Mouse (Mus musculus) spleen, postnatal 10 days (tissue): Measurements from ENCODE around the gene Hdac7.

Source experiments
- DNase-seq, 2 experiments: peaks; one replicate each; pipeline ENCODE4 v3.0.0; 2021 to 2022; ENCODE audit warnings: low spot score in 2 of 2

The Hdac7 gene

GRCm38 (mm10) chr15:97745331-97745730 is 99.0 kb downstream of the Hdac7 start:
- no peak for DNase-seq

GRCm38 (mm10) chr15:97744930-97745329 is 99.4 kb downstream of the Hdac7 start:
- DNase-seq: peak in 1 of 2 experiments; percentile 76

- no peak for DNase-seq
These were observed 100.3 kb downstream of the Hdac7 start for GRCm38 (mm10) chr15:97743961-97744525.

- DNase-seq: no peak
These were observed 101.1 kb downstream of the Hdac7 start for GRCm38 (mm10) chr15:97743210-97743609.
